Mouse (Mus musculus) telencephalon, adult 2 months (tissue): Measurements from ENCODE around the gene Trim14.

Experiments used
- DNase-seq: peaks from one replicate; pipeline ENCODE4 v3.0.0-alpha.2; 2011; ENCODE audit warnings: low read depth, low spot score

The Trim14 gene

DNA sequence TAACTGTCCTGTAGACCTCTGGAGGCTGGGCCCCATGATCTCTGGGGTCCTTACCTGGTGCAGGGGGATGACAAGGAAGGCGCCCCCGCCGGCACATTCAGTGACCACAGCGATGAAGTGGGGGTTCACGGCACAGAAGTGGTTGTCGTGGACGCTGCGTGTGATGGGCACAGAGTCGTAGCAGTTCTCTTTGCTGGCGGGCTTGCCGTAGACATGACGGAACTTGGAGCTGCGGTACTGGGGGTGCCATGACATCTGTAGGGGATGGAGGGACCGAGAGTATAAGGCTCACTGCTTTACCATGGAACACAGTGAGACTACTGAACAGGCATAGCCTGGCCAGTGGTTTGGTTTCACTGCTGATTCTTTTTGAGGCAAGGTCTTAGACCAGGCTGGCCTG, 26.9 kb upstream of the Trim14 start:
- DNase-seq: no peak

DNA sequence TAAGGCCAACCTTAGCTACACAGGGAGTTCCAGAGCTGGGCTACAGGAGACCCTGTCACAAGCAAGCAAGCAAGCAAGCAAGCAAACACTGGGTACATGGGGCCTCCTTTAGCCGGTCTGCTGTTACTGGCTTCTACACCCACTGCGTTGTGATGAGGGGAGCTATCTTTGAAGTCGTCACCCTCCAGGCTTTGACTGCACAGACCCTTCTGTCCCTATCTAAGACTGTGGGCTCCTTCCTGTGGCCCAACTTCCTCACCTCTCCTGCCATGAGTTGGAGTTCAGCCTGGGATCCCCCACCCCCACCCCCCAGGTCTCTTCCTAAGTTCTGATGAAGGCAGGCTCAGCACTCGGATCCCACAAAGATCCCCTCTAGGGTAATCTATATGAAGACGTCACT, 26.1 kb upstream of the Trim14 start:
- DNase-seq: no peak

DNA sequence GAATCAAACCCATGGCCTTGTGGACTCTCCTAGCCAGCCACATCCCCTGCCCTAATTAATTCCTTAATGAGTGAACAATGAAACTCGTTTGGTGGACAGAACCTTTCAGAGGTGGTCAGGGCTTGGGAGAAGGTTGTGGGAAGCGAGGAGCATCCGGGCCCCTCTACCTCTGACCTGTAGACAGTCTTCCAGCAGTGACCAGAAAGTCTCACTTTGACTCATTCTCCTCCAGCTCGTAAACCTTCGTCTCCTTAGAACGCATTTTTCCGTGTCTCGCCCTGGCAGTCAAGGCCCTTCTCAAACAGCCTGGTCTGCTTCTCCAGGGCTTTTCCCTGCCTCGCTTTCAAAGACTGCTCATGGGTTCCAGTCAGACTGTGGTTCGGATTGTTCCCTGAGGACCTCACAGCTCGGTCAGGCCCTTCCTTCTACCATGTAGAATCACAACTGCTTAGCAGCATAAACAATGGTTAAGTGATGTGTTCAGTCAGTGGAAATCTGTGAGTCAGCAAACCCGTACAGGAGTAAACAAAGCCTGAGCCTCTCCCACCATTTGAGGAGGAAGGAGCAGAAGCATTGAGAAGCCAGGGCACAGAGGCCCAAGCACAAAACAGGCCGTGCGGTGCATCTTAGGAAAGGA, 24.2 kb upstream of the Trim14 start:
- DNase-seq: no peak

DNA sequence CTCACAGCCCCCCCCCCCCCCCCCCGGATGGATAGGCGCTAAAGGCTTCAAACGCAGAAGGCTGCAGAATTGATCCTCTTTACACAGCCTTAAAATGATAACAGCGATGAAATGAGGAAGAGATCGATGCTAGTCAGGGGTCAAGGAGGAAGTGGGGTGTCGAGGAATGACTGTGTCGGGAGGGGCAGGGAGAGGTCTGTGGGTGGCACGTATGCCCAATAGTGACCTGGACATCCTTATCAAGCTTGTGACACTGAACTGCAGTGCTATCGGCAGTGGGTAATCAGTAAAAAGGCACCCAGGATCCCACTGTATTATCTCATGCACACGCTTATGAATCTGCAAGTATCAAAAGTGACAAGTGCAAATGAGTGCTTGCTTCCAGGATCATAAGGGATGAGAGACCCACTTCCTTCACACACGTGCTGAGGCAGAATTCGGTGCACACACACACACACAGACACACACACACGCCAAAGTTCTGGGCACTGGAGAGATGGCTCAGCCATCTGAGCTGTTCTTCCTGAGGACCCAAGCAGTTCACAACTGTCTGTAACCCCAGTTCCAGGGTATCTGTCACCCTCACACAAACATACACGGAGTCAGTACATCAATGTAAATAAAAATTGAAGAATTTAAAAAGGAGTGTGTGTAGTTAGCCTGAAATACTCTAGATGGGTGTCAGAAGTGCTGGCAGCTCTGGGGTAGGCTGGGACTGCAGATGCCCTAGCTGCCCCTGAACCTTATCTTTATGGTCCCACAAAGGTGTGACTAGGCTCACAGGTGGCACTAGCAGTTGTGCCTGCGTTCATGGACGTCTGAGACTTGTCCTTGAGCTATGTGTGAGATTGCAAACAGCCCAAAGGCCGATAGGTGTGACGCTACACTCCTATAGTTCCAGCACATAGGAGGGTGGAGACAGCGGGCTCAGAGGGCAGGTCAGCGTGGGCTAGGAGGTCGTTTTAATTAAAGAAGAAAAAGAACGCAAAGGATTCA, 23.0 kb upstream of the Trim14 start:
- no peak for DNase-seq

DNA sequence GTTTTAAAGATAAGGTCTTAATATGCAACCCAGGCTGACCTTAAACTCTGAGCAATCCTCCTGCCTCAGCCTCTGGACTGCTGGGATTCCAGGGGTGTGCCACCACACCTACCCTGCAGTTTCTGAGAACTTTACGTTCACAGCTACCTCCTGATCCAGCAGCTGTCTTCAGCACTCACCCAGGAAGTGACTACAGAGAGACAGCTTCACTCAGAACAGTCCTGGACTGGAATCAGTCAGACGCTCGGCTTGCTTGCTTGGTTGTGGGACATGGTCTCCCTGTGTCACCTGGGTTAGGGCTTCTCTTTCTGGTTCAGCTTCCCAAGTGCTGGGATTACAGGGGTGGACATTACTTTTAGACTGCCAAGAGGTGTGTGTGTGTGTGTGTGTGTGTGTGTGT, 21.0 kb upstream of the Trim14 start:
- no peak for DNase-seq

DNA sequence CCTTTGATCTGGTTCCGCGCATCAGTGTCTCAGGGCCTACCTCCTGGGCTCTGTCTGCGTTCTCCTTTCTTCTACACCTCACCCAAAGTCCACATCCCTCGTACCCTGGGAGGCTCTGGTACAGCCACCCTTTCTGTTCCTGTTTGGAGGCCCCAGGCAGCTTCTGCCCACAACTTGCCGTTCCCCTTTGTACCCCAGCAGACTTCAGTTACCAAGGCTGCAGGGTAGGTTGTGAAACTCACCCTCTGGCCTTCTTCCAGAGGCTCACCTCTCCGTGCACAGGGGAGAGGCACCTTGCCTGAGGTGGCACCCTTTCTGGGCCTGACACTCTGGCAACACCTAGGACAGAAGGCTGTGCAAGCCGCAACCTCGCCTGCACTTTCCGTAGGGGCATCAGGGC, 19.8 kb upstream of the Trim14 start:
- no peak for DNase-seq

DNA sequence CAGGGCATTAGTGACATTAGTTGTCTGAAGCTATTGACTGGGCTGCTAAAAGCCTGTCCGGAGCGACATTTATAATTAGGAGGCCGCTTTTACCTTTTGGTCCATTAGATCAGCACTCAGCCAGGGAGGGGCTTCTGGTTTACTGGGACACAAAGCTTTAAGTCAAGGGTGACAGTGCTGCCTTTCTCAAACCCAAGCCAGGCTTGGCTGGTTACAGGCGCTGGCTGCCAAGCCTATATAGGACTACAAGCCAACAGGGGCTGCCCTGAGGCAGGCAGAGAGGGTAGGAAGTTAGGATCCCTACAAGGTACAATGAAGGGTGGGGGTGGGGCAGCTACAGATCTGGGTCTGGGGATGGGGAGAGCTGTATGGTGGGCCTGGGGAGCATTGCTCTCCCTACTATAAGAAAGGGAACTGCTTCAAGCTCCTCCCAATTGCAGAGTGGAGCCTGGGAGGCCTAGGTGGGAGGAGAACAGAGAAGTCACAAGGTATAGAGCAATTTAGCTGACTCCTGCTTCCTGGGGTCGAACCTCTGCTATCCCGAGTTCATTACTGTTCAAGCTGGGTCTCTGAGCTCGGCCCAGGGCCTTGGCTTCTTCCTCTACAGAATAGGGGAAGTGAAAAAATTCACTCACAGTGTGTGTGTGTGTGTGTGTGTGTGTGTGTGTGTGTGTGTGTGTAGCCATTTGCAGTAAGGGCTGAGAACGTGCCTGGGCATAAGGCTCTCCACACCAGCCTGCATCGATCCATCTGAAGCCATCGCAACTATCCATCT, 18.5 kb upstream of the Trim14 start:
- DNase-seq: peak; percentile 26

DNA sequence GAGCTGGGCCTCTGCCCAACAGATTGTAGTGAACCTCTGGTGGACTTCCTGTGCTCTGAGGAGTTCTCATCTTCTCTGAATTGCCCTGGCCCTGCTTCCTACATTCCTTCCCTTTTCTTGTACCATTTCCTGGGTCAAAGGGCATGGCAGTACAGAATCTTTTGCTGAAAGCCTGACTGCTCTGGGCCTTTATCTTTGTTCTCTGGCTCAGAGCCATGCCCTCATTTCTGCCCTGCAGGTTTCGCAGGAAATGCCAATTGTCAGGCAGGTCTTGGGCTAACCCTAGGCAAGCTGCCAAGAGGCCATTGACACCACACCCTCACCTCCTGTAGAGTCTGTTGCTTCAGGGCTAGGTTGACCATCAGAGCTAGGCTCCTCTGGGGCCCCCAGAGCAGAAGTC, 17.9 kb upstream of the Trim14 start:
- no peak for DNase-seq

DNA sequence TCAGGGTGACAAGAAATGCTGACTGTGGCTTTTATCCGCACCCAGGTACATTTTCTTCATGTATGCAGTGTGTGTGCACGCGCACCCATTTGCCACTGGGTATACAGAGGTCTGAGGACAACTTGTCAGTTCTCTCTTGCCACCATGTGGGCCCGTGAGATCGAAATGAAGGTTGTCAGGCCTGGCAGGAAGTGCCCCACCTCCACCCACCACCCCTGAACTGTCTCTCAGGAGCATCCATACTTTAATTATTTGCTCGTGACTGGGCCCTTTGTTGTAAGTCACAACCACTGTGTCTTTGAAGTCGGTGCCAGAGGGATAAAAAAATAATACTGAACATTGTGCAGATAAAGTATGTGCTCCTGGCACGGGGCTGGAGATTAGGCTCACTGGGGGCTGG, 14.5 kb upstream of the Trim14 start:
- no peak for DNase-seq

DNA sequence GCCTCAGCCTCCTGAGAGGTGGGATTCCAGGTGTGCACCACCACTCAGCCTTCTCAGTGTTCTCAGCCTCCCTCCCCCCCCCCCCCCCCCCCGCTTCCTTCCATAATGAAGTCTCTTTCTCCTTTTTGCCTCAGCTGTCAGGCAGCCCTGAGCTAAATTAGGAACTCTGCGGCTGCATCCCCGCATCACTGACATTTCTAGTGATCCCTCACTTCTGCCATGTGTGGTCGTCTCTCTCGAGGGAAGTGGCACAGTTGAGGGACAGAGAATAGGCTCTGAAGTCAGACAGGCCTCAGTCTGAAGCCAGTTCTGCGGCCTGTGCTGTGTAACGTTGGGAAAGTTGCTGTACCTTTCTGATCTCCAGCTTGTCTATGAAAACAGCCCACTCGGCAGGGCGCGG, 14.0 kb upstream of the Trim14 start:
- DNase-seq: no peak

DNA sequence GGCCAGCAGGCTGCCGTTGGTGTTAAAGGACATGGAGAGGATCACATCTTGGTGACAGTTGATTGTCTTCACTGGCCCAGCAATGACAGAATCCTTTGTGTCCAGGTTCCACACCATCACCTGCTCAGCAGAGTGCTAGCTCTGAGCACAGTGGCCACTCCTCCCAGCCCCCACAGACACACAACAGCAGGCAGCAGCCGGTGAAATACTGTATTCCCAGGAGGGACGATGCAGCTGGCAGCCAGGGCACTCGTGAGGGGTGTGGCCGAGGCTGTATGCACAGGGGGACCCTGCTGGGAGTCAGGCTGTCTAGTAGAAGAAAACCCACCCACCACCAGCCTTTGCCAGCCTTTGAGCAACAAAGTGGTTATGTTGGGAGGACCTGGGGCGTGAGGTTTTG, 10.8 kb upstream of the Trim14 start:
- DNase-seq: no peak

DNA sequence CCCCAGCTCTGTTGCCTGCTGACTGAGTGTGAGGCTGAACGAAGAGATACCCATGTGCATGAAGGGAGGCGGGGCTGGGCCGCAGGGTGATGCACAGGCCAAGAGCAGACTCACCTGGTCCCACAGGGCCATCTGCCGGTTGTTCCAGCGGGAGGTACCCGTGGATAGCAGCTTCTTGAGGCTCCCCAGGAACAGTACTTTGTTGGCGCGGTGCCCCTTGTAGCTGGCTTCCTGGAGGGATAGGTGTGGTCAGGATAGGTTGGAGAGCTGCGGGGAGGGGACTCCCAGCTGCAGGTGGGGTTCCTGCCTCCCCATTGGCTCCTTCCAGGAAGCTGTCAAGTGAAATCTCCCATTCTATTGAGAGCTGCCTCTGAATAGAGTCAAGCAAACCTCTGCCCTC, 9.6 kb upstream of the Trim14 start:
- no peak for DNase-seq

DNA sequence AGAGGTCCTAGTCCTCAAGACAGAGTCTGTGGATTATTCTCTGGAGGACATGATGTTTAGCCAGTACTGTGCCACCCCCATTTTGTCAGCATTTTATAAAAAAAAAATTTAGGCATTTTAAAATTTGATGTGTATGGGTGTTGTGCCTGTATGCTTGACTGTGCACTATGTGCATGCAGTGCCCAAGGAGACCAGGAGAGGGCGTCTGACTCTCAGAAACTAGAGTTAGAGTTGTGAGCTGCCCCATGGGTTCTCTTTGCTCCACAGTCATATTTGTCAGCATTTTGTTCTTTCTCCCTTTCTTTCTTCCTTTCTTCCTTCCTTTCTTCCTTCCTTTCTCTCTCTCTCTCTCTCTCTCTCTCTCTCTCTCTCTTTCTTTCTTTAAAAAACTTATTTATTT, 8.4 kb upstream of the Trim14 start:
- no peak for DNase-seq

DNA sequence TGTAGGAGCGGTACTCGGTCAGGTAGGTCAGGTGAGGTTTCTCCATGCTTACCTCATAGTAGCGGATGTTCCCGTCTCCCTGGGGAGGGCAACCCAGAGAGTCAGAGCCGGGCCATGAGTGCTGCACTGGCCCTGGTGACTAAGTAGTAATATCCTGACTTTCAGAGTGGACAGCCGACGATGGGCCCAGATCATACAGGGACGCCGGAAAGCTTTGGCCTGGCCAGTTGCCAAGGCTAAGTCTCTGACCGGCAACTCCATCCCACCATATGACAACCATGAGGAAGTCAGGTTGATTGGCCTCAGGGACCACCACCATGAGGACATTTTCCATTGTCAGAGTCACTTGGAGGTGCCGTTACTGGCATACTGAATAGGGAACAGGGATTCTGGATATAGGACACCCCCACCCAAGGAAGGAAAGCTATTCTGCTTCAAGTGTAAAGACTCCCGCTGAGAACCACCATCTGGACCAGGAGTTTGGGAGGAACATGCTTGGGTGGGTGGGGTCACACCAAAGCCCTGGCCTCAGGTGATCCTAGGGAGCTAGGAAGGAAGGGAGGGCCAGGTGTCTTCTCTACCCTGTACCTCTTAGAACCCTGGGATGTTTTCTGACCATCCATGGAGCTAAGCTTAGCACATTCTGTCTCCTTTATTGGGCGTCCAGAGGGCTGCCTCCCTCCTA, 7.6 kb upstream of the Trim14 start:
- no peak for DNase-seq

DNA sequence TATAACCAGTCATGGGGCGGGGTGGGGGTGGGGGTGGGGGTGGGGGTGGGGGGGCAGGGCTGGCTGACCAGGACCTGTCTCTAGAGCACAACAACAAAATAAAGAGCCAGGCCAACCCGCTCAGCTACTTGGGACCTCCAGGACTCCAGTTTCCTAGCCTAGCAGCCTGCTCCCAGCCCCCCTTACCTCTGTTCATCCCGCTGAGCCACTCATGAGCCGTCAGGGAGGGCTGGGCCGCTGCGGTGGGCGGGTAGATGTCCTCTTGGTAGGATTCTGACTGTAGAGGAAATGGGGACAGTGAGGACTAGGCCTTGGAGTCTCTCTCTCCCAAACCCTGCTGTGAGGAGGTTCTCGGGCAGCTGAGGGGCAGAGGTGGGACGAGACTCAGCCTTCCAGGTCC, 5.8 kb upstream of the Trim14 start:
- no peak for DNase-seq

DNA sequence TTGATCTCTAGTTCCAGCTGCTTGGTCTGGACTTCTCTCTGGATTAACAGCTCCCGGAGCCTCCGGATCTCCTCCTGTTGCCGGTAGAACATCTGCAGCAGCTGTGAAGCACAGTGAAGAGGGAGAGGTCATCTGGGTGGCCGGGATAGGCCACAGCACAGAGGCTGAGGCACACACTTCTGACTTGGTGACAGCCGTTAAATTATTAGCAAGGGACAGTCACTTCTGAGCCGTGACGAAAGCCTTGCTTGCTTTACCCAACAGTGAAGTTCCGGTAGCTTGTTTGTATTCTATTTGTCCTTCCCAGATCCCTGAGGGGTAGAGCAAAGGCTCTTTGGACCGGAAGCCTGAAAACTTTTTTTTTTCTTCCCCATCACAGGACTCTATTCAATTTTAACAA, 3.2 kb upstream of the Trim14 start:
- no peak for DNase-seq

DNA sequence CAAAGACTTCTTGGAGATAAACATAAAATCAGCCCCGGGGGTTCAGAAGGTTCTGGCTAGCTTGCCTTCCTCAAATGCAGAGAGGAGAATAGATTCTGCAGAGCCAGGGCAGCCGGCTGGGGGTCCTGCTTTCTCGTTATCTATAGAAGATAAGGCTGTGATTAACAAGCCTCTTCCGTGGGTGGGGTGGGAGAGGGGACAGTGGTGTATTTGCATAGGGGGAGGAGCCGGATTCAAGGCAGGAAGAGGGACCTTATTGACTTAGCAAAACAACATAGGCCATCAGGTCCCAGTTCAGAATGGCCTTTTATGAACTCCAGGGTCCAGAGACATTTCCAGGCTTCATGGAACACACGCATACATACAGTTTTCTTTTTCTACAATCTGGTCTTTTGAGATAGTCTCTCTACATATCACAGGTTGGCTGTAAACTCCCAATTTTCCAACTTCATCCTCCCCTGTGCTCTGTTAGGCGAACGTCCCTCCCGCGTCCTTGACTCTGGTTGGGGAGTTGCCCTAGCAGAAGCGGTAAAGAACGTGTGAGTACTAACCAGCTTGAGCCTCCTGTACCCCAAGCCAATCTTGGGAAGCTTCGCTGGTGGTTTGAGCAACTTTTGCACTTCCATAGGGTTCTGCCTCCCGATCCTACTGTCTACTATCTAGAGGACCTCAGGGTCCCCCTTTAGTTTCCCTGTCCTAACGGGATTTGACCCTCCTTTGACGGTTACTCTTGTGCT, 679 bp downstream of the Trim14 start:
- DNase-seq: no peak

DNA sequence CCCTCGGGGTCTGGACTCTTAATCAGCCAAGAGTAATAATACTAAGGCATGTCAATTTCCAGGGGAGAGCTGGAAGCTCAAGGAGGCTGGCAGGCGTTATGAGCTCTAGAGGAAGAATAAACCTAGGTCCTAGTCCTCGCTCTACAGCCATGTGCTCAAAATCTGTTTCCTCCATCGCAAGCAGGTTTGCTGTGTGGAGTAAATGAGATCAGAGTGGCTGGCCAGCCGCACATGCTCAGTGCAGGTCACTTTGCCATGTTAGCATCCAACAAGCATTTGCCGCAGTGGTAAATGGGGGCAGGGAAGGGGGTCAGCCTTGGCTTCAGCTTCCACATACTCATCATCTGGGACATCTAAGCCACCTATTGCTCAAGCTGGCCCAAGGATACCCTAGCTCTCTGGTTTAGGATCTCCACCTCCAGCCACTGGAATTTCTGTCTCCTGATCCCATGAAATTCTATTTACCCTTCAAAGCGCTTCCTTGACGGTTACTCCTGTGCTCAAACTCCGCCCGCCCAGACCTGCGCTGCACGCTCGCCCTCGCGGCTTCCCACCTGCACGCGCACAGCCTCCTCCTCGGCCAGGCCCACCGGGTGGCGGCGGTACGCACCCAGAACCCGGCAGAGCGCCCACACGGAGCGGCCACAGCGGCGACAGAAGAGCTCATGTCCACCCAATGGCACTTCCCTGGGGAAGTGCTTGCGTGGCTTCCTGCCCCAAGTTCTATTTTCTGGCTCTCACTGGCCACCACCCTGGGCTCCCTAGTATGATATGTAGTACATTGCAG, 1.8 kb downstream of the Trim14 start:
- no peak for DNase-seq

DNA sequence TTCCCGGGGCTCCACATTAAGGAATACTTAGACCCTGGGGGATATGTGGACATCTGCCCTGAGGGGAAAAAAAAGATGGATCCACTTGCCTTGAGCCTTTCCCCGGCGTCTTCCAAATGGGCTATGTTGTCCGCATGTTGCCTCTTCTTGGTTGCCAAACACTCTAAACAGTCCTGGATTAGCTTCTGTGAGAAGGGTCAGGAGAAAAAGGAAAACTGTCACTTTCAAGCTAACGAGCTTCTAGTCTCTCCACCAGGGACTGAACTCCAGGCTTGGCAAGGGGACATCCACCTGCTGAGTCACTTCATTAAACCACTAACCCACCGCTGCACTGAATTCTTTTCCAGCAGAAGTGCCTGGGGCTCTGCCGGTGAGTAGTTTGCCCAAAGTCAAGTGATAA, 3.0 kb downstream of the Trim14 start:
- DNase-seq: no peak

DNA sequence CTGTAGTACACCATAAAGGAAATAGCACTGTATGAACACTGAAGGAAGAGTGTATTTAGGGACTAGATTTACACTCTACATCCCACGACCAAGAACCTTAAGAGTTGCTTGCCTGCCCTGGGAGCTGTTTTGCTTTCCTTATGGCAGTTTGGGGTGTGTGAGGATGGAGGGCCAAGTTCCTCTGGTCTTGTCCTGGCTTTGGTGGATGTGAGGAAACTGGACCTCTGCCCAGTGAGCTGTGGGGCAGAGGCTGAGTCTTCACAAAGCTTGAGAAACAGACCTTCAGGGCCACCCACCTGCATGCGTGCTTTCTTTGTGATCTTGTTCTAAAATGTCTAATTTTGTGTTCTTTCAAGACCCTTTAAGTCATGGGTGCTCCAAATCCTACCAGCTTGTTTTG, 3.4 kb downstream of the Trim14 start:
- no peak for DNase-seq
